Mouse (Mus musculus): ENCODE measurements at regions not wholly inside any gene's neighbourhood (a gene's known extent, or its start where the extent isn't known, plus 50 kb on each side); places are given as distances from the start of the nearest gene placed in this dataset.

DNA sequence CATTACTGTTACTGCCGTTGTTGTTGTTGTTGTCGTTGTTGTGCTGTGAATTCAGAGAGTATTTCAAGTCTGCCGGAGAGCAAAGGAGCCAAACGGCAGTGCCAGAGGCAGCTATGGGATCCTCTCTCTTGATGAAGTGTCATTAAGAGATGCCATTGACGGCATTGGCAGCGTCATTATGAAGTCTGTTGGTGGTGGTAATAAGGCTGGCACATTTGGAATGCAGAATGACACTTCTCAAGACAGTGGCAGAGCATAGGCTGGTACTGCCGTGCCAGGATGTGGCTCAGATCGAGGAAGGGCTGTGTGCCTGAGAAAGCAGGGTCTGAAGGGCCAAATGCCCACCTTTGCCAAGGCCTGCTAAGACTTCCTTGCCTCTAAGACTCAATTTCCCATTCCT is 494.3 kb downstream of the Vrk1 start:
- no peak for DNase-seq

DNA sequence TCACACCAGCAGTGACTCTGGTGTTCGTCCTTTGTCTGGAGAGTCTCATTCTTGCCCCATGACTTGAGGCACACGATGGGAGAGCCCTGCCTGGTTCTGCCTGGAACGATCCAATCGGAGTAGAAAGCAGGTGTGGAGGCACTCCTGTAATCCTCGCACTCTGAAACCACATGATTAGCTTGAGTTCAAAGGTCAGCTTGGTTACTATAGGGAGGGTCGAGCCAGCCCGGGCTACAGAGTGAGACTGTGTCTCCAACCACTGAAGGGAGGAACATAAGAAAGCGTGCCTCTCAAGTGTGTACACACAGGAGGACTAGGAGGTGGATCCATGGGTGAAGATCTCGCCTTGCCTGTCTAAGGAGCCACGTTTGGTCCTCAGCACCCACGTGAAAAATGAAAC is 504.0 kb downstream of the Vrk1 start:
- DNase-seq: no peak

DNA sequence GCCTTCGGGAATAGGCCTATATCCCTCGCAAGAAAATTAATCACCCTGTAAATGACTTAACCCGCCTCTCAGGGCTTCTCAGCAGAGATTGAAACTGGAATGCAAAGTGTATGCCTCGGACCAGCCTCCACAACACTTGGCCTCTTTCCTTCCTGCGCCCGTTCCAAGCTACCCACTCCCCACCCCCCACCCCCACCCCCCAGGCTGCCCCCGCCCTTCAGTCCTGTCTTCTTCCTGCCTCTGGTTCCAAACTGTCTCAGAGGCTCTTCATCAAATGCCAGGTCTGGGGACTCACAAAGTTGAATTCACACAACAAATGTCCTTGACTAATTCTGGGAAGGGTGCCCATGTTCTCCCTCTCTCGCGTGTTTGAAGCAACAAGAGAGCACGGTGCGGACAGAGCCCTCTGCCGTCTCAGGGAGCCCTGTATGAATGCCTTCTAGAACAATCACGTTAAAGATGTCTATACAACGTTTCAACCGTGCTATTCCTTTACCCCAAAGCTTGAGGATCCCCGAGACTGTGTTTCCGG is 505.3 kb downstream of the Vrk1 start:
- DNase-seq: no peak

DNA sequence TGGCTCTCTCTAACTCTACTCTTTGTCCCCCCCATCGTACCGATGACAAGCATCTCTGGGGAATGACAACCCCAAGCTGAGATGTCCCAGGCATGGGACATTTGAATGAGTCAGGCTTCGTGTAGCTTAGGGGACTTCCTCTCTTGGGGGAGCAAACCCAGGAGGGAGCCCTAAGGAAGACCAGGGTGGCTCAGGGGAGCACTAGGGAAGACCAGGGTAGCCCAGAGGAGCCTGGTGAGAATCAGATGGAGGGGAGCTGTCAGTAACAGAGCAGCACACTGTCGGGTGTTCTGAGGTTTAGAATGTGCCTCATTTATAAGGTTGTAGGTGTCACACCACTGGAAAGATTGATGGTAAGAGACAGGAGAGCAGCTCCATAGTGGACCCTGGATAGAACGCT is 509.1 kb downstream of the Vrk1 start:
- no peak for DNase-seq

DNA sequence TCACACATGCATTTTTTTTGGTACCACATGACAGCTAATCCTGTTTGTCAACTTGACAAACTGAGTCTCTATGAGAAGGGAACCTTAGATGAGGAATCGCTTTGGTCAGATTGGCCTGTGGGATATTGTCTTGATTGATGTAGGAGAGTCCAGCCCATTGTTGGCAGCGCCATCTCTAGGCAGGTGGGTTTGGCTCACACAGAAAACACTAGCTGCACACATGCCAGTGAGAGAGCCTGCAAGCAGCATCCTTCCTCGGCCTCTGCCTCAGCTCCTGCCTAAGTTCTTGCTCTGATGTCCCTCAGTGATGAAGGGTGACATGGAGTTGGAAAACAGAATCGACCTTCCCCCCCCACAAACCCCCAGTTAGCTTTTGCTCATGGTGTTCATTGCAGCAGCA is 514.4 kb downstream of the Vrk1 start:
- DNase-seq: no peak

DNA sequence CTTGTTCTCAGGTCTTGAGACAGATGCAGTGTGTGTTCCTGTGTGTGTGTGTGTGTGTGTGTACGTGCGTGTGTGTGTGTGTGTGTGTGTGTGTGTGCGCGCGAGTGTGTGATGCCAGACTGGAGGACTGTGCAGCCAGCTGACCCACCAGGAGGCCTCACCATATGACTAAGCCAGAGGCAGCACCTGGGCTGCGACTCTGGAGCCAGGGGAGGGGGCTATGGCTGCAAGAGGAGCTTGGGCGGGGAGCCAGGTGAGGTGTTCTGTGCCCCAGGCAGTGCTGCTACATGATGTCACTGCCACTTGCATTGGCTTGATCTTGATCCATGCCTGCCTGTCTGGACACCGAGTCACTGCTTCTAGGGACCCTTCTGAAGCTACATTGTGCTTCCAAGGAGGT is 517.1 kb downstream of the Vrk1 start:
- DNase-seq: no peak

DNA sequence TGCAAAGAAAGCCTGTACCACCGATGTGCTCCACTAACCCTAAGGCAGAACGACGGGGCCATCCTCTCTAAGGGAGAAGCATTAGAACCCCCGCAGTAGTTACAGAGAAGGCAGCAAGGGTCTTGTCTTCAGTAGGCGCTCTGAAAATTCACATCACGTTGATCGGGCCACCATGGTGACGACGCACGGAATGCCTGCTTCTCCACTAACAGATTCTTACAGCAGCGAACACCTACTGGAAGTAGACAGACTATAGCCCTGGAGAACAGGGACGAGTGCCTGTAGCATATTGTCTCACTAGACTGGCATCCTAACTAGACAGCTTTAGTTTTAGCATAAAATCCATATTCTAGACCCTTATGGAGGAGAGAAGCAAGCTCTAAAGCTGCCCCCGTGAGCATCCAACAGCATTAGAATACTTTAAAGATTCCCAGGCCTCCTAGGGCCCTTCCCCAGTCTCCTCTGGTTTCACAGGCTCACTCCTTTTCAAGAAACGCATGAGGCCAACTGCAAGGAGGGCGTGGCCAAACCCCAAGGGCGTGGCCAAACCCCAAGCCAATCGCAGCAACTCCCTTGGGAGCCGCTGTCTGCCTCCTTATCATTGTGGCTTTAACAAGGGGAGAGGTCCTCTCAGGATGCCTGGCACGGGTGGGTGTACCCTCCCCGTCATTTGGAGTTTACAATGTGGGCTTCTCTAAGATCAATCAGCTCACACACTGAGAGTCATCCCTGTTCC is 517.8 kb downstream of the Vrk1 start:
- DNase-seq: no peak

DNA sequence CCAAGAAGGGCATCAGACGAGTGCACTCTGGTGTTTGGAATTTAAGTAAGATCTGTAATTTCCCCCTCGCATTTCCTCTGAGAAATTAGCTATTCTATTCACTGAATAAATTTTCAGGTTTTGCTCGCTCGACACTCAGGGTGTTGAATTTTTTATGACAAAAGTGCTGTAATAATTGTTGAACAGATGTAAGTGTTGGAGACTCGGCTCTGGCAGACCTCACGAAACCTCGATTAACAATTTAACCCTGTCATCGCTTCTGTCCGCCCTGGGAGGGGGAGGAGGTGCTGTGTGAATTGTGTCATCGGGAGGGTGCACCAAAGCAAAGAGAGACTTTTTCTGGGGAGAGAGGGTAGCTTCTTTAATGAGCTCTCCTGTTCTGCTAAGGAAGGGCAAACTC is 518.5 kb downstream of the Vrk1 start:
- no peak for DNase-seq

DNA sequence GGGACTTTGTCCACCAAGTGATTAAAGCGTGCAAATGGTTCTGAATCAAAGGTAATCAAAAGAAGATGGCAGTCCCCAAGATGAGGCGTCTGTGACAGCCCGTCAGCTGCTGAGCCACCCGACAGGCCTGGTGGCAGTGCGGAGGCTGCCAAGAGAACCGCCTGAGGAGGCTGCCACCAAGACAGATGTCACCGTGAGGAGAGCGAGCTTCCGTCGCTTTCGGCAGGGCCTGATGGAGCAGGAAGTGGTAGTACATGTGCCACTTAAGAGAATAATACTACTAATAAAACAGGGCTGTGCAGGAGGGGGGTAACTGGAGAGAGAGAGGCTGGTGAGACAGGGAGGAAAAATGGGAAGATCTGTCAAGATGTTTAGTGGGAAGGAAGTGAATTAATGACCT is 519.1 kb downstream of the Vrk1 start:
- DNase-seq: peak in 1 of 2 experiments; percentile 8

DNA sequence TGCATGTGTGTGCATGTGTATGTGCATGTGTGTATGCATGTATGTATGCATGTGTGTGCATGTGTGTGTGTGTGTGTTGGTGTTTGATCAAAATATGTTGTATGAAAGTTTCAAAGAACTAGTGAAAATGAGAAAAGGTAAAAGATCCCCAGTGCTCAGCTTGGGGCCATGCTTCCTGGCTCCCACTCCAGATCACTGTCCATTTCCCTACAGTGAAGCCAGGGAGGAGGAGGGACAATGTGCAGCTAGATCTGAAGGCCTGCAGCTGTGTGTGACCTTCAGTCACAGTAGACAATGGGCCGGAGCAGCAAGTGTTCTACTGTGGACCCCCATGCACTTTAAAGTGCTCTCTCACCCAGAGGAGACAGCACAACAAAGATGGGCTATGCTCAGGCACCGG is 525.1 kb downstream of the Vrk1 start:
- DNase-seq: no peak

DNA sequence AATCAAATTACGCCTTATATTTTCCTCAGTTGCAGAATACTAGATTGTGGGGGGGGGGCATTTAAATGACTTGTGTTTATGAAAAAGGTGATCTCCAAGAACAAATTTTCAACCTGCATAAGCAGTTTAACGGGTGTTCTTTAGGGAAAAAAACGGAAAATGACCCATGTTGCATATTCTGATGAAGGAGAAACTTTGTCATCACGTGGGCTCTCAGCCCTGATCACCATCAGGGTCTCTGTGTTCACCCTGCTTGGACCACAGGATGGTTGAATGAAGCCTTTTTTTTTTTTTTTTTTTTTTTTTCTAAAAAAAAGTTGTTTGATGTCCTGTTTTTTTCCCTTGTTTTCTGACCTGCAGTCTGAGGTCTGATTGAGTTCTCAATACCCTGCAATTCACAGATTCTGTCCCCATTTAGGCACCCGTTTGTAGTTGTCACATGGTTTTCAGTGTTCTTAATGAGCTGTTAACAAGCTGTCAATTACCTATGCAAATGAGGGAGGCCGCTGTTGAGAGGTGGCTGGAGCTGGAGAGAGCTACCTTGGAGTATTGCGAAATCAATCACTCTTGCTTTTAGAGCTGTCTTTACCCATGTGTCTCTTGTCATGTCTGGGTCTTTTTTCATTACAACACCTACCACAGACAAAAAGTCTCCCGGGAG is 525.7 kb downstream of the Vrk1 start:
- DNase-seq: no peak

DNA sequence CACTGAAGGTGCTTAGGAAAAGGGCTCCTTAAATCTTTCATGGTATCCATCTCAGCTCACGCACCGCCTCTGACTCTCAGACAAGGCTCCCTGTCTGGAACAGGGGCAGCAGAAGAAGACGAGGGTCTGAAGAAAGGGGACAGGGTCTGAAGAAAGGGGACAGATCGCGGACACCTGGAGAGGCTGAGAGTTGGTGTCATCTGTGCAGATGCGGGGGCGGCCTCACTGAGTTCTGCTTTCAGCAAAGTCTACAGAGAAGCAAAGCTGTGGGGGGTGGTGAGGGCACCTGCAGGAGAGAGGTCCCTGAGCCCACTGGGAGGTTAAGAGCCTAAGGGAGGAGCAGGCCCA is 526.2 kb downstream of the Vrk1 start:
- no peak for DNase-seq

DNA sequence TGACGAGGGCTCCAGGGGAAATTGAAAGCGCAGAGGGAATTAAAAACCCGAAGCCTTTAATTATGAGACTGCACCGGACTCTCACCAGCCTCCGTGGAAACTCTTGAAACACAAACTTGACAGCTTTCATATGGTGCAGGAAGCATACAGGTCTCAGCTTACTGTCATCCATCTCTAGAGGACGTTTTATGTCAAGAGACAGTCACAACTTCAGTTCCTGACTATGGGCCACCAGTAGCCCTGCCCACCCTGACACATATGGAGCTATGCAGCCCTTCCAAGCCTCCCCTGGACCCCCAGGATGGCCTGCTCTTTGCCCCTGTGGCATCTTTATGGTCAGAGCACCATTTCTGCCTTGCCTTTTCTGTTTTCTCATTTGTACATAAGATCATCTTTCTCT is 530.0 kb downstream of the Vrk1 start:
- DNase-seq: no peak

DNA sequence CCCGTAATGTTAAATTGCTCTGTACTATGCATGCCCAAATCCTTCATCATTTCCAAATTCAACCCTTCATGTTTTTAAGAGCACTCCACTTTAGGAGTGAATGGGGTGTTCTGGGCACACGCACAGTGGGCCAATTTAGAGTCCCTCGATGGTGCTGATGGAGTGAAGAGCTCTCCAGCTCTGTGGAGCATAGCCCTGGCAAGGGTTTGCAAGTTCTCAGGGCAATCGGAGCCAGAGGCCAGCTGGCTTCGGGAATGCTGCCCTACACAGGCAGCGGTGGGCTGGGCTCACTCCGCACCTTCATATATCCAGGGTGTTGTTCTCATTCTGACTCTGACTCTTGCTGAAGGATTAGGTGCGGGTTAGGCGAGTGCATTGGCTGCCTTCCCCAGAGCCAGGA is 549.5 kb downstream of the Vrk1 start:
- DNase-seq: no peak

DNA sequence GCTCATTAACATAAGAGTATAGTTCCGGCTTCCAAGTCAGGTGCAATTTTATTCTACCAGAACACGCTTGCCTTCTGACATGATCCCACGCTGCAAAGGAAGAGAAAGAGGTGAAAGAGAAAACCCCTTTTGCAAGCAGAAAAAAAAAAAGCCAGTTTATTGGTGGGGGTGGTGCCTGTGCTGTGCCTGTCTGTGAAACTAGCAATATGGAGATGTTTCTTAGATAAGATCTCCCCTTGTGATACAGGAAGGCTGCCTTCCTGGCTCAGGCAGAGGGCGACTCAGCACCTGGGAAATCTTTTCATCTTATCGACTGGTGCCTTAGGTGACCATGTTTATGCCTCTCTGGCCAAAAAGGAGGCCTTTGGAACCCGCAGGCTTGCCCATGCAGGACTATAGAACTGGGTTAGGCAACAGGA is 555.2 kb downstream of the Vrk1 start:
- peak; percentile 11 to 52 for DNase-seq

DNA sequence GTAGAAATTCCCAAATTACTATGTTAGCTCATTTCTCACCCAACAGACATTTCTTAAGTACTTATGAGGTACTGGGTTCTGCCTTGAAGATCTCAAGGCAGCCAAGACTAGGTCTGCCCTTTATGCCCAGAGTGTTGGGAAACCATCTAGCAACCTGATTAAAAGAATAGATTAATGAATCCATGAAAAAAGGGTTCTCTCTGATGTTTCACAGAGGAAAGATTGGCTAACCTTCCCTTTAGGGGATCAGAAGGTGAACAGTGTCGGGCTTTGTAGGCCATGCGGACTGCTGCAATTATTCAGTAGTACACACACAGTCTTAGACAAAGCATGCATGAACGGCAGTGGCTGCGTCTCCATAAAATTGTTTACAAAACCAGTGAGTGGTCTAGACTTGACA is 556.3 kb downstream of the Vrk1 start:
- no peak for DNase-seq

DNA sequence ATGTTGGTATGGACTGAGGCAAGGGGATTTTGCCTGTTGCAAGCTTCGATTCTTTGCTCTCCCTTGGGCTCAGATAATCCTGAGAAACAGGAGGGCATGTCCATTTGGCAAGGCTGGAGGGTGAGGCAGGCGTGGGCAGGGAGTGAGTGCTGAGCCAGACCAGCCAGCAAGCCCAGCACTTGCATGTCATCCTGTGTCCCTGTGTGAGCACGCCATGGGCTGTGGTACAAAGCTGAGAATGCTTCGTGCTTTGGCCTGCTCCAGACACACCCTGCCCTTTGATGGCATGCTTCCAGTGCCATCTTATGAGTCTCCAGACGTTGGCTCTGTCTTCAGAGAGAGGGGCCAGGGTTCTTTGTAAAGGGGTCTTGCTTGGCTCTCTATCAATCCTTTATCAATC is 557.1 kb downstream of the Vrk1 start:
- no peak for DNase-seq

DNA sequence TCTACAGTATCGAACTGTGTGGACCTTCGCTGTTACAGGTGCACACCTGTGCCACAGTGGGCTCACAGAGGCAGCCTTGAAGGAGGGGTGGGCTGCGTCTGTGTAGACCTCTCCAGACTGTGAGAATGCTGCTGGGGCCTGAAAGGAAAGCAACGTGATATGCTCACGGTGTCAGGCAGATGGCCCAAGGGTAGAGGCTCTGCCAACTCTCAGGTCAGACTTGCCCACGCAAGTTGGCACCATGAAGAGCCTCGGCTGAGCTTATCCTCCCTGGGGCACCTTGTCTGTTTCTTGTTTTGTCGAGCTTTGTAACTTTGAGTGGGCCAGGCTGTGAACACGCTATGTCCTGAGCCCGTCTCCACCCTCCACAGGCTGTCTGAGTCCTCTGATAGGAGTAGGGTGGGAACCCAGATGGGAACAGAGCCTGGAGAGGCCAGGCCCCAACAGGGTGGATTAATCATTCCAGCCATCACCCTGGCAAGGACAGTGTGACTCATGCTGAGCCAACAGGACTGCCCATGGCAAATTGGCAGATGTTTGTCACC is 558.6 kb downstream of the Vrk1 start:
- DNase-seq: no peak

DNA sequence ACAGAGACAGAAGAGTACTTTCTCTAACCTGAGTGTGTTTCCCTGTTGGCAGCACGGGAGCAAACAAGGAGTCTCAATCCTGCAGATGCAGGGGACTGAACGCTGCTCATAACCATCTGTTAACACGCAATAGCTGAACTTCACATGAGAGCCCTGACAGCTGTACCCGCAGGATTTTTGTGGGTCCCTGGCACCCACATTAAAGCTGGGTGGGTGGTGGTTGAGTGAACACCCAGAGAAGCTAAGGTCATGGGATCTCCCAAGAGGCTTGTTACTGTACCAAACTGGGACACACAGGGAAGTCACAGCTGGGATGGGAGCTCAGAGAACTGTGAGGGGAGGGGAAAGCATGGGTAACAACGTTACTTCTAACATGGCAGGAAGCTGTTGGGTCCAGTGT is 562.9 kb downstream of the Vrk1 start:
- peak; percentile 12 to 48 for DNase-seq

DNA sequence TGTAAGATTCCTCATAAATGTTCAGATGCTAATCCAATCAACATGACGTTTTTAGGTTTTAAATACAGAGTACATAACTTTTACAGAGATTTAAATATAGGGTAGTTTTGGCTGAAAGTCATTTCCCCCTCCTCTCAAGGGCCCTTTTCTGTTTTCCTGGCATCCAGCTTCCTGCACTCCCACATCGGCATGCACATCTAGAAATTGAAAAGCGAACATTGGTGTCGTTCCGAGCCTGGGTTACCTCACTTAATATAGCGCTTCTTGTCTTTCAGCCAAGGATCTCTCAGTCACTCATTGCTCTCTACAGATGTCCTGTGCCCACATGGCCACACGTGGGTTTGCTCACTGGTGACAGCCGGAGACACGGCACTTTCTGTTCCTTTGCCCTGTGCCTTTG is 572.7 kb downstream of the Vrk1 start:
- DNase-seq: no peak

DNA sequence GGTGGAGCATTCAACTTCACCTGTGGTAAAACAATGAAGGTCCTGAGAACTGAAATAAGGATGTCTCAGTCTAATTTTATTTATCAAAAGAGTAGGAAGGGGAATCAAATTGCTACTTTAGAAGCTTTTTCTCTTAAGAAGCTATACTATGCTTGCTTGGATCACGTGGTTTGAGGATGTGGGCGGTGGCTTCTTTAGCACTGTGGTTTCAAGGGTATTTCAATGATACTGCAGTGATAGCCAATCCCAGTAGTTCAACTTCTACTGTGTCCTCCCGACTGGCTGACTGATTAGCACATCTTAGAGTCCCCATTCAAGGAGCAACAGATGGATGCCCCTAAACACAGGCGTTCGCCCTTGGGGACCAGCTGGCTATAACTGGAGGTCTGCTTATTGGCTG is 575.6 kb downstream of the Vrk1 start:
- DNase-seq: no peak

DNA sequence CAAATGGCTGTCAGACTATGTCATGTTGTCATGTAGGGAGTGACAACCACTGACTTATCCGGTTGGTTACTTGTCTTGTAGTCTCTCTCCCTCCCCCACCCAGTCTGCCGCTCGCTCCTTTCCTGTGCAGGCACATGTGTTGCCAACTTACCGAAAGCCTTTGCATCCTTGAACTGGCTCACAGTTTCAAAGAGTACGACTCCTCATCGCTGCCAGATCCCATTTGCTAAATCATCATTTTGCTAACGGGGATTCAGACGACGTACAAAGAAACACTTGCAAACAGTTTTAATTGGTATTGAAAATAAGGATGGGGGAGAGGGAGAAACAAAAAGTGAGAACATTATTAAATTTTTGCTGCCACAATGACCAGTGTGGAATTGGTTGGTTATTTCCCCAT is 582.7 kb downstream of the Vrk1 start:
- no peak for DNase-seq

DNA sequence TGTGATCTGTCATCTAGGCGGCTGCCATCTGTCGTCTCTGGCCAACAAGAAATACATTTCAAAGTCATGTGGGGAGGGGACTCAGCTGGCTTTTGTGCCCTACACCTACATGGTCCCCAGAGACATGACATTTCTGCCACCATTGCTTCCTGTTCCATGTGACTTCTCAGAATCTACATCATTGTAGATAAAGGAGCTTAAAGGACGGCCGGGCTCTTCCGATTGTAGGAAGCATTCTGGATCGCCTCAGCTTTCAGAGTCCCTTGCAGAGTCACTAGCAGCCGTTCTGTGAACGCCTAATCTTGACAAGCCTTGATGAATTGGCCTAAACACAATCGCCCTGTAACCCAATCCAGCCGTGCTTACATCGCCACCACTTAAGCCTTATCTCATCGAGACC is 587.6 kb downstream of the Vrk1 start:
- no peak for DNase-seq

DNA sequence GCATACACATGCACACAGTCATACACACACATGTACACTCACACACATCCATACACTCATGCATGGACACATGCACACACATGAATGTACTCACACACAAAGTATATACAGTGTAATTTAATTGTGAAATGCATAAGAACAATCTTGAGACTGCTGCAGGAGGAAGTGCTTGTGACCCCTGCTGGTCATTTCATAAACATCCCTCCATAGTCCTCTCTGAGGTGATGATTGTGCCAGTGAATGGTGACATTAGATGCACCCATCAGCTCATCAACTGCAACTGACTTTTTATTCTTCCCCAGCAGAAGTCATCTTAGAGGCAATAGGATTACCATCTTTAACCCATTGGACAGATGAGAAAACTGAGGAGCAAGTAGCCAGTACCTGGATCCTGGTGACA is 597.2 kb downstream of the Vrk1 start:
- no peak for DNase-seq

Data from thymus, adult 18-20 months (tissue).